Mouse (Mus musculus) heart, postnatal 0 days (tissue): ENCODE data around the gene C1ql4.

Experiments
- CTCF ChIP-seq: IDR thresholded peaks from 2 replicates; pipeline ENCODE4 v1.5.1; 2016; ENCODE audit warnings: antibody characterized with exemption, control low read depth, low read depth
- EP300 ChIP-seq: IDR thresholded peaks from 2 replicates; pipeline ENCODE4 v1.6.1; 2016; ENCODE audit warnings: antibody characterized with exemption, low read depth

- TF ChIP-seq CTCF (no peak), EP300 (no peak)
These were observed 23.5 kb upstream of the C1ql4 start for GRCm38 (mm10) chr15:99111139-99111538.
